12 mouse cellular contexts compared by ENCODE assay signal in the genomic region with DNA sequence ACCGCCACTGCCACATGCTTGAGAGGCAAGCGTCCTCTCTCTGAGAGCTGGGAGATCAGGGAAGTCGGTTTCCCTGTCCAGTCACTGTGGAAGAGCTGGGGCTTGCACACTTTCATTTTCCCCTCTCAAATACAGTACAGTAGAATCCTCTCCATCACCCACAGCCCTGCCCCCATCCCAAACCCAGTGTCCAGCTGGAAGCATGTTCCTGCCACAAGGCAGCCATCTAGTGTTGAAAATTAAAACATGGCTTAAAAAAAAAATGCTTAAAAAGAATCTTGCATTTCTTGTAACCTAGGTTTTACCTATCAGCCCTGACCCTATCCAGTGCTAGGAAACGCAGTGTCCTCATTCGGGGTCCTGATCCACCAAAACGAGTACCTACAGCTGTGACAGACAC. TPM values are rescaled to one million over a fixed set of nuclear protein-coding genes. Genes with fewer than 3 reads are reported as not detected.
DNase-seq lines count a peak whose midpoint lies in the region; TF ChIP-seq lines count a peak whose summit lies in the region.
"Had no signal": no experiment of that assay in that cellular context is flagged by ENCODE, and none has a peak within 500 bp of the region (broad histone marks: within the 10 kb centered on the region; RNA-seq: fewer than 3 reads in every experiment).

No protein-coding gene starts in this region.

- intact Hi-C loops in heart, postnatal 10 days (cut with DNase I), result loop anchor here (5.0 to 10.0 kb wide), 2 partner anchors 62 to 280 kb away; no protein-coding TSS in a partner anchor

- TF ChIP-seq POLR2A in small intestine, adult 2 months (IDR thresholded peaks at IDR 0.05; ENCODE audit: low read depth, low read length), result no peak

- WGBS in small intestine, adult 2 months, result 75% methylated on average over 6 of the region's 6 CpGs

- H3K27ac ChIP-seq in small intestine, adult 2 months (ENCODE audit: insufficient read depth, low read depth, low read length), result no peak overlapping the region
- H3K27ac ChIP-seq: macrophage had no signal

- peak; percentile 24; the same call in 1 of the 2 replicates for TF ChIP-seq CTCF in small intestine, adult 2 months (IDR thresholded peaks at IDR 0.05; ENCODE audit: extremely low read depth, insufficient read length, insufficient replicate concordance, low read depth, low read length)

- no peak overlapping the region for H3K4me3 ChIP-seq in small intestine, adult 2 months (ENCODE audit: low read depth, low read length)

- H3K27me3 ChIP-seq in small intestine, adult 2 months (ENCODE audit: control insufficient read depth, insufficient read depth, low read length), result no peaks in the 10 kb centered on the region

- H3K36me3 ChIP-seq in small intestine, adult 2 months (ENCODE audit: control insufficient read depth, insufficient read depth, low read length), result no peaks in the 10 kb centered on the region

- peaks cover 7% of the 10 kb centered on the region; the same call in 1 of the 2 replicates for H3K4me1 ChIP-seq in small intestine, adult 2 months (ENCODE audit: control insufficient read depth, insufficient read depth, insufficient read length, low read length)

- DNase-seq in gastrocnemius, postnatal 10 days, result peak; percentile 12
- no peak for DNase-seq in gastrocnemius, postnatal 25 days
- peak; percentile 15 for DNase-seq in ovary, postnatal 14 days (ENCODE audit: low spot score)
- no peak for DNase-seq in ovary, postnatal 10 days (ENCODE audit: low spot score)
- peak; percentile 35 to 44 for DNase-seq in heart, postnatal 10 days
- no peak for DNase-seq in layer of hippocampus, adult 8-10 months (ENCODE audit: low spot score in 2 of 2)
- DNase-seq in neural tube, embryonic 10.5 days (ENCODE audit: extremely low spot score, low spot score), result no peak

RNA-seq across cellular contexts. Expression of a gene that starts 2.3 kb away (rescaled TPM):
- total RNA-seq in gastrocnemius, postnatal 10 days (2021), result 10 to 100 TPM; 43.3 to 51.5 TPM
- total RNA-seq in gastrocnemius, postnatal 25 days (2021), result 10 to 100 TPM; 16.5 to 20.8 TPM
- 10 to 100 TPM; 20.1 to 23.3 TPM for total RNA-seq in heart, postnatal 10 days (2021)
- 9.3 and 11.1 TPM in 2 replicates for polyA plus RNA-seq in small intestine, adult 2 months (2012; rRNA removed)
- 1 to 10 TPM in 3 of 4 experiments, under 1 TPM in 1; 0.59 to 1.7 (median 1.2) TPM for total RNA-seq in layer of hippocampus, adult 8-10 months (2022)
- polyA plus RNA-seq: macrophage had no signal

RNA-seq across cellular contexts. Expression of a gene that starts 25.6 kb away (rescaled TPM):
- total RNA-seq in gastrocnemius, postnatal 10 days (2021), result 1 to 10 TPM; 1.9 to 2.0 TPM
- 1 to 10 TPM in 1 of 2 experiments, under 1 TPM in 1; 0.72 to 1.3 TPM for total RNA-seq in gastrocnemius, postnatal 25 days (2021)
- total RNA-seq in heart, postnatal 10 days (2021), result under 1 TPM; 0.74 to 0.79 TPM
- not detected in 2 replicates for polyA plus RNA-seq in small intestine, adult 2 months (2012; rRNA removed)
- not detected for total RNA-seq in layer of hippocampus, adult 8-10 months (2022)
- total RNA-seq: ES-E14 had no signal
- polyA plus RNA-seq: forebrain, embryonic 16.5 days; intestine, embryonic 14.5 days; macrophage had no signal

RNA-seq across cellular contexts. Expression of a gene that starts 32.3 kb away (rescaled TPM):
- total RNA-seq in gastrocnemius, postnatal 10 days (2021), result 10 to 100 TPM; 19.4 to 19.7 TPM
- total RNA-seq in gastrocnemius, postnatal 25 days (2021), result 10 to 100 TPM in 1 of 2 experiments, 1 to 10 TPM in 1; 7.8 to 11.7 TPM
- total RNA-seq in heart, postnatal 10 days (2021), result 1 to 10 TPM; 6.9 to 8.8 TPM
- 9.1 and 9.2 TPM in 2 replicates for polyA plus RNA-seq in small intestine, adult 2 months (2012; rRNA removed)
- 1 to 10 TPM in 3 of 4 experiments, under 1 TPM in 1; 0.89 to 1.9 (median 1.3) TPM for total RNA-seq in layer of hippocampus, adult 8-10 months (2022)

RNA-seq across cellular contexts. Expression of a gene that starts 51.6 kb away (rescaled TPM):
- total RNA-seq in gastrocnemius, postnatal 10 days (2021), result 1 to 10 TPM in 1 of 2 experiments, under 1 TPM in 1; 0.82 to 1.2 TPM
- 1 to 10 TPM in 1 of 2 experiments, under 1 TPM in 1; 0.41 to 1.1 TPM for total RNA-seq in gastrocnemius, postnatal 25 days (2021)
- total RNA-seq in heart, postnatal 10 days (2021), result 1 to 10 TPM in 1 of 2 experiments, under 1 TPM in 1; 0.84 to 1.1 TPM
- polyA plus RNA-seq in small intestine, adult 2 months (2012; rRNA removed), result 0.61 and 1.2 TPM in 2 replicates
- under 1 TPM; 0.39 to 0.67 (median 0.60) TPM for total RNA-seq in layer of hippocampus, adult 8-10 months (2022)

Comparison
In these comparisons a context has a peak if more than half of its experiments do, and no peak if none do; other contexts are left out.
1. DNase-seq: peak in gastrocnemius, postnatal 10 days (single experiment), ovary, postnatal 14 days (single experiment) and heart, postnatal 10 days (2 of 2); none in gastrocnemius, postnatal 25 days (single experiment), ovary, postnatal 10 days (single experiment), layer of hippocampus, adult 8-10 months (0 of 2) and neural tube, embryonic 10.5 days (single experiment).
2. RNA of a gene that starts 2.3 kb away (total RNA-seq): 43.3 to 51.5 TPM in gastrocnemius, postnatal 10 days, 20.1 to 23.3 TPM in heart, postnatal 10 days and 16.5 to 20.8 TPM in gastrocnemius, postnatal 25 days; 0.59 to 1.7 TPM in layer of hippocampus, adult 8-10 months; every median in the first group is over 4 times any median in the second.